Mouse (Mus musculus) thymus, postnatal 4 days (tissue): ENCODE measurements around the gene Vwa3a.

Source experiments
- DNase-seq: peaks from one replicate; pipeline ENCODE4 v3.0.0; 2021

Vwa3a gene

GRCm38 (mm10) chr7:120748478-120748877 is 9.4 kb downstream of the Vwa3a start:
- no peak for DNase-seq

GRCm38 (mm10) chr7:120751330-120751729 is 12.2 kb downstream of the Vwa3a start:
- no peak for DNase-seq

- DNase-seq: no peak
Measured at GRCm38 (mm10) chr7:120751906-120752305, 12.8 kb downstream of the Vwa3a start.

GRCm38 (mm10) chr7:120754671-120755070 is 15.6 kb downstream of the Vwa3a start:
- DNase-seq: peak; percentile 91

- no peak for DNase-seq
Measured at GRCm38 (mm10) chr7:120767369-120767768, 28.3 kb downstream of the Vwa3a start.

- DNase-seq: no peak
Measured at GRCm38 (mm10) chr7:120771389-120771788, 32.3 kb downstream of the Vwa3a start.

- no peak for DNase-seq
Measured at GRCm38 (mm10) chr7:120778012-120778411, 38.9 kb downstream of the Vwa3a start.

GRCm38 (mm10) chr7:120795544-120795943 is 56.4 kb downstream of the Vwa3a start:
- no peak for DNase-seq

GRCm38 (mm10) chr7:120796369-120796768 is 57.3 kb downstream of the Vwa3a start:
- no peak for DNase-seq

GRCm38 (mm10) chr7:120803268-120803667 is 64.2 kb downstream of the Vwa3a start:
- DNase-seq: no peak

- DNase-seq: no peak
Measured at GRCm38 (mm10) chr7:120809705-120810104, 70.6 kb downstream of the Vwa3a start.

- DNase-seq: no peak
Measured at GRCm38 (mm10) chr7:120811834-120812415, 72.8 kb downstream of the Vwa3a start, which contains the start of gene Gm5737. Gene Gm5737 (plus strand): TSS chr7:120812365.

- DNase-seq: no peak
Measured at GRCm38 (mm10) chr7:120817552-120817951, 78.4 kb downstream of the Vwa3a start.

GRCm38 (mm10) chr7:120819386-120819785 is 80.3 kb downstream of the Vwa3a start:
- DNase-seq: no peak

GRCm38 (mm10) chr7:120823248-120823647 is 84.1 kb downstream of the Vwa3a start:
- DNase-seq: peak; percentile 80

- DNase-seq: no peak
Measured at GRCm38 (mm10) chr7:120825097-120825496, 86.0 kb downstream of the Vwa3a start.

GRCm38 (mm10) chr7:120826408-120826807 is 87.3 kb downstream of the Vwa3a start:
- peak; percentile 70 for DNase-seq

GRCm38 (mm10) chr7:120830431-120831381 is 91.6 kb downstream of the Vwa3a start:
- peak; percentile 77 for DNase-seq

GRCm38 (mm10) chr7:120834426-120834825 is 95.3 kb downstream of the Vwa3a start:
- DNase-seq: no peak

- peak; percentile 74 for DNase-seq
Measured at GRCm38 (mm10) chr7:120834863-120835372, 95.8 kb downstream of the Vwa3a start.

GRCm38 (mm10) chr7:120835449-120836359 is 96.6 kb downstream of the Vwa3a start:
- peak; percentile 93 for DNase-seq

- DNase-seq: peak; percentile 36
Measured at GRCm38 (mm10) chr7:120836361-120836760, 97.2 kb downstream of the Vwa3a start.
